Comparison of ENCODE assay signal across 31 mouse cellular contexts in the genomic region with DNA sequence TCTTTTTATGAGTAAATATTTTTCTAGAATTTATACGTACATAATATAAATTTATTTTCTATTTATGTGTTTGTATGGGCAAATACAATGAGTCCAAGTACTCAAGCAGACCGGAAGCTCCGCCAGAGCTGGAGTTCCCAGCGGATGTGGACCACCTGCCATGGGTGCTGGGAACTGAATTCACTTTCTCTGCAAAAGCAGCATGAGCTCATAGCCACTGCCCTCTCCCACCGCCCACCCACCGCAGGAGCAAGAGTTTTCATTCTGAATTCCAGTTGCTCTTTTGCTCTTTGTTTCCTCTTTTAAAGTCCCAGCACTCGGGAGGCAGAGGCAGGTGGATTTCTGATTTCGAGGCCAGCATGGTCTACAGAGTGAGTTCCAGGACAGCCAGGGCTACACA.
"Had no signal": no experiment of that assay in that cellular context is flagged by ENCODE, and none has a peak within 500 bp of the region (broad histone marks: within the 10 kb centered on the region; RNA-seq: fewer than 3 reads in every experiment).

No protein-coding gene starts in this region.

- H3K36me3 ChIP-seq: liver, embryonic 13.5 days; liver, embryonic 15.5 days; midbrain, embryonic 15.5 days had no signal

- H3K27me3 ChIP-seq: limb, embryonic 12.5 days; limb, embryonic 13.5 days; limb, embryonic 15.5 days; liver, embryonic 12.5 days; liver, embryonic 13.5 days; liver, embryonic 15.5 days; lung, embryonic 15.5 days; megakaryocyte, embryonic 14.5 days; midbrain, embryonic 12.5 days; midbrain, embryonic 13.5 days; midbrain, embryonic 15.5 days; neural tube, embryonic 12.5 days had no signal

- H3K4me2 ChIP-seq: limb, embryonic 12.5 days; limb, embryonic 13.5 days; limb, embryonic 15.5 days; liver, embryonic 11.5 days; liver, embryonic 12.5 days; liver, embryonic 13.5 days; liver, embryonic 15.5 days; lung, embryonic 14.5 days; lung, embryonic 15.5 days; midbrain, embryonic 12.5 days; midbrain, embryonic 13.5 days; midbrain, embryonic 15.5 days; neural tube, embryonic 12.5 days had no signal

- H3K27ac ChIP-seq: left cerebral cortex, adult 2 months; limb, embryonic 10.5 days; limb, embryonic 12.5 days; limb, embryonic 13.5 days; limb, embryonic 15.5 days; liver, embryonic 12.5 days; liver, embryonic 13.5 days; liver, embryonic 14.5 days; liver, embryonic 15.5 days; lung, embryonic 15.5 days; macrophage; midbrain, embryonic 10.5 days; midbrain, embryonic 12.5 days; midbrain, embryonic 13.5 days; midbrain, embryonic 15.5 days; neural tube, embryonic 12.5 days had no signal

- H3K4me1 ChIP-seq: limb, embryonic 12.5 days; liver, embryonic 15.5 days; midbrain, embryonic 15.5 days had no signal

- ATAC-seq: liver, embryonic 12.5 days; liver, postnatal 0 days; midbrain, embryonic 13.5 days; midbrain, embryonic 15.5 days; midbrain, embryonic 16.5 days had no signal

- H3K4me3 ChIP-seq: left cerebral cortex, adult 2 months; limb, embryonic 10.5 days; limb, embryonic 12.5 days; limb, embryonic 13.5 days; limb, embryonic 15.5 days; liver, embryonic 12.5 days; liver, embryonic 13.5 days; liver, embryonic 15.5 days; lung, embryonic 15.5 days; megakaryocyte, embryonic 14.5 days; midbrain, embryonic 10.5 days; midbrain, embryonic 12.5 days; midbrain, embryonic 13.5 days; midbrain, embryonic 15.5 days; myocyte; neural tube, embryonic 12.5 days had no signal

- H3K9me3 ChIP-seq: limb, embryonic 10.5 days; limb, embryonic 12.5 days; limb, embryonic 13.5 days; limb, embryonic 15.5 days; liver, embryonic 12.5 days; liver, embryonic 13.5 days; liver, embryonic 15.5 days; lung, embryonic 15.5 days; megakaryocyte, embryonic 14.5 days; midbrain, embryonic 10.5 days; midbrain, embryonic 12.5 days; midbrain, embryonic 13.5 days; midbrain, embryonic 15.5 days; neural tube, embryonic 12.5 days had no signal

- DNase-seq: left cerebral cortex, postnatal 4 days; liver; liver, embryonic 13.5 days; liver, postnatal 0 days; lung, adult 18-20 months; lung, adult 2 months; lung, embryonic 14.5 days; lung, postnatal 10 days; lung, postnatal 14 days; lung, postnatal 36 days; lung, postnatal 4 days; midbrain, embryonic 14.5 days had no signal

- H3K9ac ChIP-seq: limb, embryonic 12.5 days; limb, embryonic 13.5 days; limb, embryonic 15.5 days; liver, embryonic 12.5 days; liver, embryonic 13.5 days; liver, embryonic 14.5 days; liver, embryonic 15.5 days; liver, postnatal 0 days; lung, embryonic 14.5 days; lung, embryonic 15.5 days; midbrain, embryonic 12.5 days; midbrain, embryonic 13.5 days; midbrain, embryonic 15.5 days; neural tube, embryonic 12.5 days had no signal
